Mouse (Mus musculus): Measurements from ENCODE around the gene Hs2st1. TPM values are rescaled to one million over a fixed set of nuclear protein-coding genes. Genes with fewer than 3 reads are reported as not detected.
"Not testable (repeated sequence)": the region's sequence is repeated elsewhere in the genome, so short reads cannot be mapped to it uniquely, and the experiment has no call there.

The Hs2st1 gene
- total RNA-seq (2021), result 10 to 100 TPM; 47.2 to 50.7 TPM
- long read RNA-seq, experiment 1, full-length matches to known transcripts, result 43 of 62 reads
- long read RNA-seq, experiment 1, partial matches to known transcripts, result 8 of 62 reads
- long read RNA-seq, experiment 1, other reads (novel, unspliced or antisense), result 11 of 62 reads
- long read RNA-seq, experiment 2, full-length matches to known transcripts, result 42 of 56 reads
- long read RNA-seq, experiment 2, partial matches to known transcripts, result 0 of 56 reads
- long read RNA-seq, experiment 2, other reads (novel, unspliced or antisense), result 14 of 56 reads

DNA sequence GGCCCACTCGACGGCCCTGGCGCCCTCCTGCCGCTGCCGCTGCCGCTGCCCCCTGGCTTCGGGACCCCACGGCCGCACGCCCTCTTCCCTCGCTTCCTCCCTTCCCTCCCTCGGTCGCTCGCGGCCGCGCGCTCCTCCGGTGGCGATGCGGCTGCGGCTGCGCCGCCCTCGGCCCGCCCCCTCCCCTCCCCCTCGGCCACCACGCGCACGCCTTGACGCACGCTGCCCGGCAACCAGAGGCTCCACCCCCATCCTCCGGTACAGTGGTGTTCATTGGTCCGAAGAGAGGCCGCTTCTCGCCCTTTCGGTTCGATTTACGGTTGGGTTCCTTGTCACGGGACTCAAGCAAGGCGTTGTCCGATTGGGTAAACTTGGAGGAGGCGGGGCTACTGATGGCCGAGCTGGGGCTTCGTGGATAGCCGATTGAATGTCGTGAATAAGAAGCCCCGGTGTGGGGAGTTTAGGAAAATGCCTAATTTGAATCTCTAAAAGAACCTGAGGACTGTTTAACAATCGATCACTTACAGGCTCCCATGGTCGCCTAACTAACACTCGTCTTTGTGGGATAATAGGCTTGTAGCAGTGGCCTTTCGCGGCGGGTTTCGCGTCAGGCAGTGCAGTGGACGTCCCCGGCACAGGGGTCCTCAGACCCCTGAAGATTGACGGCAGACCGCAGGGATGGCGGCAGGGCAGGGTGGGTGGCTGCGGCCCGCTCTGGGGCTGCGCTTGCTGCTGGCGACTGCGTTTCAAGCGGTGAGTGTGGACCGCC lies at the start of gene Hs2st1, which contains the start of gene Selenof:
Gene Hs2st1 (minus strand): TSS at position 135 of the 769 bp plus-strand sequence.
Gene Selenof (plus strand): TSS at position 258 of the 769 bp plus-strand sequence.
- no peak; the same call in 1 of the 2 replicates for TF ChIP-seq CTCF (IDR thresholded peaks at IDR 0.05)
- peak; percentile 91 to 97 for DNase-seq (ENCODE audit: extremely low spot score in 1 of 2, low spot score in 2 of 2)
- intact Hi-C loops (cut with DNase I), result loop anchor here (1.0 to 5.0 kb wide), 3 partner anchors 47 to 150 kb away; partner anchors contain the start of gene Sh3glb1
- H3K27ac ChIP-seq, result peak within 1 kb of the TSS; percentile 100
- peak within 1 kb of the TSS; percentile 99 for H3K4me3 ChIP-seq

DNA sequence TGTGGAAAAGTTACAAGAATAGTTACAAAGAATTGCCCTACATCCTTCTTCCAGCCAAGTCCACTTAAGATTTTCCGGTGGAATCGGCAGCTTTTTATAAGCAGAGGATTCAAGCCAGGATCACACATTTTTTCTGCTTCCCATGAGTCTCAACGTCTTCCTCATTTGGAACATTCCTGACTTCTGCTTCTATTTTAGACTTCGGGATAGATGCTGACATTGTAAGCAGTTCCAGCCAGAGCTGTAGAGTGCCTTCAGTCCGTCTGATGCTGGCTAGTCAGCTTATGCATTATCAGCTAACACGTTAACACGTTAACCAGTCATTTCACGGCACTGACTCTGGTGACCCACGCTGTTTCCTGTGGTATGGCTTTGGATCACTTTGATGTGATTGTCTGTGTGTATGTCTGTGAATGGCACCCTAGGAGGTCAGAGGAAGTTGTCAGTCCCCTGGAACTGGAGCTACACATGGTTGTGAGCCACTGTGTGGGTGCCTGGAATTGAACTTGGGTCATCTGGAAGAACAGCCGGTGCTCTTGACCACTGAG lies 47.7 kb upstream of the Hs2st1 start:
- Histone ChIP-seq H3K27ac (no peak overlapping the region), H3K4me3 (no peak overlapping the region)
- no peak for DNase-seq (ENCODE audit: extremely low spot score in 1 of 2, low spot score in 2 of 2)
- TF ChIP-seq CTCF (IDR thresholded peaks at IDR 0.05), result no peak
- intact Hi-C loops (cut with DNase I), result loop anchor here (1.0 to 2.0 kb wide), 3 partner anchors 47 to 164 kb away; partner anchors contain the start of genes Hs2st1 and Selenof

DNA sequence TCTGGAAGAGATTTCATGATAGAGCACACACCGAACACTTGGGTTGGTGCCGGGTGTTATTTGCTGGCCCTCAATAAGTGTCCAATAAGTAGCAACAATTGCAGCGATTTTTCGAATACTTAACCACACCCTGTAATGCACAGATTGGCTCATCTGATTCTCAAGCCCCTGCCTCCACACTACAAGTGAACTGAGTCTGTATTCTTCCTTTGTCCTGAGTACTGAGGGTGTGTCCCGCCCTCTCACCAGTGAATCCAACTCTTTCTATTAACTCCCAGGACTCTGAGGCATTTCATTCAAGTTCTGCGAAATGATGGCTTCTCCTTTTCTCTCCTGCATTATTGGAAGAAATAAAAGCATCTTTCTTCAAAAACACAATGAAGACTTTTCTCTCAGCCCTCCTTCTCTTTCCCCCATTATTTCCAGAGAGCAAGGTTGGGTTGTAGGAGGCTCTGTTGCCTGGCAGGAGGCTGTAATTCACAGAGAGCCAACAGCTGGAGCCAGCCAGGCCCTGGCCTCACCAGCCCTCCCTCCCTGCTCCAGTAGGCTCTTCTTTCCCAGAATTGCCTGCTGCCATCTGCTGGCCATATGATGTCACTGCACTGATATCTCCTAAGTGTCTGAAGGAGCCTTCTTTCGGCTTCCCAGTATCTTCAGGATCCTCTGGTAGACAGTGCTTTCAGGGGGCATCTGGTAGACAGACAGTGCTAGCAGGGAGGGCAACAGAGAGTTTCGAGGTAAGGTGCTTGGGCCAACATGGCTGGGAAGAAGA lies 46.9 kb upstream of the Hs2st1 start:
- TF ChIP-seq CTCF (IDR thresholded peaks at IDR 0.05), result peak; percentile 99
- peak; percentile 80 to 86 for DNase-seq (ENCODE audit: extremely low spot score in 1 of 2, low spot score in 2 of 2)
- no peak overlapping the region for H3K27ac ChIP-seq
- no peak overlapping the region for H3K4me3 ChIP-seq
- intact Hi-C loops (cut with DNase I), result loop anchor here (1.0 to 2.0 kb wide), 3 partner anchors 46 to 164 kb away; partner anchors contain the start of genes Hs2st1 and Selenof

DNA sequence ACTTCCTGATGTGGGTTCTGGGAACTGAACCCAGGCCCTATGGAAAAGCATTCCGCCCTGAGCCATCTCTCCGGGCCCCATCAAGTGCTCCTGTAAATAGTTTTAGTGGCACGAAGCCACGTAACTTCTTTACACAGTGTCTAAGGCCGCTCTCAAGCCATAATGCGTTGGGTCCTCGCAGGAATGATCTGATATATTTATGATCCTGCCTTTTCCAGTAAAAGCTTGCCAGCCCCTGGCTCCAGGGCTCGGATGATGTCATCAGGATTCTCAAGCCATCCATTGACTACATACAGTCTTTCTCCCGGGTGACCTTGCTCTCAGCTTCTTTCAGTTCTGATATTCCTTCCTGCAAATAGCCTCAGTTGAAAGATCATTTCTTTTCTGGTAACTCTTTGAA lies 45.5 kb upstream of the Hs2st1 start:
- DNase-seq (ENCODE audit: extremely low spot score in 1 of 2, low spot score in 2 of 2), result no peak
- intact Hi-C loops (cut with DNase I), result no loop called here
- no peak overlapping the region for H3K4me3 ChIP-seq
- no peak overlapping the region for H3K27ac ChIP-seq
- TF ChIP-seq CTCF (IDR thresholded peaks at IDR 0.05), result no peak

DNA sequence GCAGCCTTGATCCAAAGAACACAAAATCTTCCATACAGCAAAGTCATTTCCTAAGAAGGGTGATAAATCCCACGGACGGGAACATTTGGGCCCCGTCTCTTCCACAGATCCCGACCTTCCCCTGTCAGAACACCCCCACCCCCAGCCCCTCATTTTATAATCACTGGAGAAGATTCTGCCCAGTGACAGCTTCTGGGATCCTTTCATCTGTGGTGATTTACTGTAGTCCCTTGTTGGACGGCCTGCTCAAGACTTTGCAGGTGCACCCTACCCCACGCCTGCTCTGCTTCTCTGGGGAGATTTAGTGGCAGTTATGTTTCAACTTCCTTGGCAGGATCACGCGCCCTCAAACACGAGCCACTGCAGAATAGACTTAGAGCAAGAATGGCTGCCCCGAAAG lies 44.7 kb upstream of the Hs2st1 start:
- Histone ChIP-seq H3K4me3 (no peak overlapping the region), H3K27ac (no peak overlapping the region)
- no peak for DNase-seq (ENCODE audit: extremely low spot score in 1 of 2, low spot score in 2 of 2)
- TF ChIP-seq CTCF (IDR thresholded peaks at IDR 0.05), result no peak
- intact Hi-C loops (cut with DNase I), result no loop called here

DNA sequence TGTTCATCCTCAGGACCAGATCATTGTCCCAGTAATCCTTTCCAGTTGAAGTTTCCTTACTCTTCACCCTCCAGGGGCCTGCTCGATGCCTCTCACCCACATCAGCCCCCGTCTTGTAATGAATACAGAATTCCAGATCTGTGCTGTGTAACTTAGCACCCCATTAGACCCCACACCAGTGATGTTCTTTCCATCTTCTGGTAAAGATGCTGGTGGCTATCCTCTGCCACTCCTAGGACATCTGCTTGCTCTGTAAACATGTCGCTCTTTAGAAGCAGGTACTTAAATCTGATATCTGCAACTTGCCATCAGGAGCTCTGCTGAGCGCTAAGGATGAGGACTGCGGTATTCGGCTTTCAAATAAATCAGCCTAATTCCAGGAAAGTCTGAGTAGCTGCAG lies 44.3 kb upstream of the Hs2st1 start:
- no peak for DNase-seq (ENCODE audit: extremely low spot score in 1 of 2, low spot score in 2 of 2)
- Histone ChIP-seq H3K27ac (no peak overlapping the region), H3K4me3 (no peak overlapping the region)
- intact Hi-C loops (cut with DNase I), result no loop called here
- no peak for TF ChIP-seq CTCF (IDR thresholded peaks at IDR 0.05)

DNA sequence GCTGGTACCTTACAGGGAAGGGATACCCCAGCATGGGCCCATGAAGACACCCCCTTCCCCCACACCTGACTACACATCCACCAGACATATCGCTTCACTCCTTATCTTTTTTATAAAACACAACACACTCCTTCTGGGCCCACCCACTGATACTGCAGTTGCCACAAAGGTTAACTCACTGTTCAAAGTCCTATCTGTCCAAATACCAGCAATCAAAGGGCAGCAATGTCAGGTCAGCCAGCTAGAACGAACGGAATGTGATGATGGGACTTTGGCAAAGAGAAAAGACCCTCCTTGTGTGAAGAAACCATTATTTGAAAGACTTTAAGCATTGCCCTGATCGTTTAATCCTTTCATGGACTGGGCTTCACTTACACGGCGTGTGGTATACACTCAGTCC lies 42.4 kb upstream of the Hs2st1 start:
- no peak for TF ChIP-seq CTCF (IDR thresholded peaks at IDR 0.05)
- intact Hi-C loops (cut with DNase I), result no loop called here
- Histone ChIP-seq H3K4me3 (no peak overlapping the region), H3K27ac (no peak overlapping the region)
- no peak for DNase-seq (ENCODE audit: extremely low spot score in 1 of 2, low spot score in 2 of 2)

DNA sequence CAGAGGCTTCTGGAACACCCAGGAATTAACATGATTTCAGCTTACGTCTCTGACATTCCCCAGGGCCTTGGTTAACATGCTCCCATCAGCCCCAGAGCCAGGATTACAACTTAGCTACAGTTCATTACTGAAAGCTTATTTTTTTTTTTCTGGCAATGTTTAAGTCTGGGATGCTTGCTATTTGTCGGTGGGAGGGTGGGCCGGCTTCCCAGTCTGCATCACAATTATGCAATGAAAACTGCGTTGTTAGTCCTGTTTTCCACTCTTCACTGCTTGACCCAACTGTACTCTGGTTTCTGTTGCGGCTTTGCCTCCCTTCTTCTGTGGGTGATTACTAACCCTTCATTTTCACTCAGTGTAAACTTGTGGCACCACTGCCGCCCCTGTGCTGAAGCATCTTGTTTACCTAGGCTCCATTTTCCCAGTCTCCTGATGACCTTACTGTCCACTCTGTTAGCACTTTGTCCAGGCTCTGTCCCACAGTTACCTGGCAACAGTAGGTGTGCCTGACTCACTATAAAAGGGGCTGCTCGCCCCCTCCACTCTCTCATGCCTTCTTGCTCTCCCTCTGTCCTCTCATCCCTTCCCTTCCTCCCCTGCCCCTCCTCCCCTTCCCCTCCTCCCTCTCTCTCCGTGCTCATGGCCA lies 41.8 kb upstream of the Hs2st1 start:
- no peak overlapping the region for H3K27ac ChIP-seq
- intact Hi-C loops (cut with DNase I), result no loop called here
- DNase-seq (ENCODE audit: extremely low spot score in 1 of 2, low spot score in 2 of 2), result no peak
- no peak for TF ChIP-seq CTCF (IDR thresholded peaks at IDR 0.05)
- no peak overlapping the region for H3K4me3 ChIP-seq

DNA sequence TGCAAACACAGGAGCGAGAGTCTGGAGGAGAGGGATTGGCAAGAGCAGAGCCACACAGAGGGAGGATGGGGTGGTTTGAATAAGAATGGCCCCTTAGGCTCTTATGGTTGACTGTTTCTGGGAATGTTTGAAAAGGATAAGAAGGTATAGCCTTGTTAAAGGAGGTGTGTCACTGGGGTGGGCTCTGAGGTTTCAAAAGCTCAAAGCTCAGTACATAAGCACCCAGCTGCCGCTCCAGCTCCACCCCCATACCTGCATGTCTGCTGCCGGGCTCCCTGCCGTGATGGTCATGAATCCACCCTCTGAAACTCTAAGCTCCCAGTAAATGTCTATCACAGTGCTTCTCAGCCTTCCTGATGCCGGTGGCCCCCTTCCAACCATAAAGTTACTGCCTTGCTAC lies 40.8 kb upstream of the Hs2st1 start:
- no peak for DNase-seq (ENCODE audit: extremely low spot score in 1 of 2, low spot score in 2 of 2)
- intact Hi-C loops (cut with DNase I), result no loop called here
- no peak overlapping the region for H3K27ac ChIP-seq
- H3K4me3 ChIP-seq, result no peak overlapping the region
- no peak for TF ChIP-seq CTCF (IDR thresholded peaks at IDR 0.05)

DNA sequence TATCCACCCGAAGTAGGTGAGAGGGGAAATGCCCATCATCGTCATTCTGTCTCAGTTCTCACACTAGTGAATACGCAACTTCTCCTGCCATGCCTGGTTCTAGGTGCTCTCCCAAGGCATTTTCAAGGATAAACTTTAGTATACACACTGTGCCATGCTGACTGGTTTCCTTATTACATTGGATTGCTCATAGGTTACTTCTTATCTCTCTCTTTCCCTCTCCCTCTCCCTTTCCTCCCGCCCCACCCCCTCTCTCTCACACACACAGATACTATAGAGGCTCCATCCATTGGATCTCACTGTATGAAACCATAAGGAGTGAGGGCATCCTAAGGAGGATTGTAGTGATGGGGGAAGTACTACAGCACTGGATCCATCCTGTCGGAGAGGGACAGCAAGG lies 38.1 kb upstream of the Hs2st1 start:
- DNase-seq (ENCODE audit: extremely low spot score in 1 of 2, low spot score in 2 of 2), result no peak
- no peak overlapping the region for H3K27ac ChIP-seq
- no peak for TF ChIP-seq CTCF (IDR thresholded peaks at IDR 0.05)
- intact Hi-C loops (cut with DNase I), result no loop called here
- H3K4me3 ChIP-seq, result no peak overlapping the region

DNA sequence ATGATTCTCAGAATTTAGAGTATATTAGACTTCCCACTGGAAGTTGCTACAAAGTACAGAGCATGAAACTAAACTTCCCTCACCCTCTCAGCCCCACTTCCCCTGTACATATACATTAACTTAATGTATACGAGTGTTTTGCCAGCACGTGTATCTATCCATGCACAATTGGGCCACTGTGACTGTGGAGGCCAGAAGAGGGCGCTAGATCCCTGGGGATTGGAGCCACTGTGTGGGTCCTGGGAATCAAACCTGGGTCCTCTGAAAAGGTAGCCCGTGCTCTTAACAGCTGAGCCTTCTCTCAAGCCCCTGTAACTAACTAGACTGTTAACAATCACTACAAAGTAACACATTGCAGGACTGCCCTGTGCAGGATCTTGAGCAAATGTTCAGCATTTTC lies 36.5 kb upstream of the Hs2st1 start:
- intact Hi-C loops (cut with DNase I), result no loop called here
- peak; percentile 14 for TF ChIP-seq CTCF (IDR thresholded peaks at IDR 0.05)
- Histone ChIP-seq H3K27ac (no peak overlapping the region), H3K4me3 (no peak overlapping the region)
- DNase-seq (ENCODE audit: extremely low spot score in 1 of 2, low spot score in 2 of 2), result no peak

DNA sequence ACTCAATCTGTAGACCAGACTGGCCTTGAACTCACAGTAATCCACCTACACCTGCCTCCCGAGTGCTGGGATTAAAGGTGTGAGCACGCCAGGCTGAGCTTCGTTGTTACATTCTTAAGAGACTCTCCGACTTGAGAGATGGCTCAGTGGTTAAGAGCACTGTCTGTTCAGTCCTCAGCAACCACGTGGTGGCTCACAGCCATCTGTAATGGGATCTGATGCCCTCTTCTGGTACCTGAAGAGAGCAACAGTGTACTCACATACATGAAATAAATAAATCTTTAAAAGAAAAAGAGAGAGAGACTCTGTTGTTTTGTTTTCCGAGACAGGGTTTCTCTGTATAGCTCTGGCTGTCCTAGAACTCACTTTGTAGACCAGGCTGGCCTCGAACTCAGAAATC lies 35.8 kb upstream of the Hs2st1 start:
- H3K4me3 ChIP-seq; intact Hi-C loops (cut with DNase I); DNase-seq (ENCODE audit: extremely low spot score in 1 of 2, low spot score in 2 of 2); H3K27ac ChIP-seq: not testable (repeated sequence)

Data from left cerebral cortex, adult 2 months (tissue).